Mouse (Mus musculus): Measurements from ENCODE around the gene Trpm5. TPM values are rescaled to one million over a fixed set of nuclear protein-coding genes. Genes with fewer than 3 reads are reported as not detected.

The Trpm5 gene
- total RNA-seq, 2 experiments from 2014 or later = not detected

DNA sequence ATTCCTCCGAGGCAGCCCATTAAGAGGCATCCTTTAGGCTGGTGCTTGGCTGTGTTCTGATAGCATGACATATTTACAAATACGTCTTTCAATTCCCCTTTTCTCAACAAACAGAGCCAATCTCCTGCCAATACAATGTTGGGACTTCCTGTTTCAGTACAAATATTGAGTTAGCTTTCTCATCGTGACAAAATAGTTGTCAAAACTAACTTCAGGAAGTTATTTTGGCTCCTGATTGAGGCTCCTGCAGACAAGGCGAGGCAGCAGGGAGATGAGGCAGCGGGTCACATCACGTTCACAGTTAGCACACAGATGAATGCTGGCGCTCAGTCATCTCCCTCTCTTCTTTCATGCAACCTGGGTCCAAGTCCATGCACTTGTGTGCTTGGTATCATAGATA lies 48.1 kb downstream of the Trpm5 start:
- intact Hi-C loops (cut with DNase I) = no loop called here
- DNase-seq (ENCODE audit: low spot score in 2 of 2) = no peak

DNA sequence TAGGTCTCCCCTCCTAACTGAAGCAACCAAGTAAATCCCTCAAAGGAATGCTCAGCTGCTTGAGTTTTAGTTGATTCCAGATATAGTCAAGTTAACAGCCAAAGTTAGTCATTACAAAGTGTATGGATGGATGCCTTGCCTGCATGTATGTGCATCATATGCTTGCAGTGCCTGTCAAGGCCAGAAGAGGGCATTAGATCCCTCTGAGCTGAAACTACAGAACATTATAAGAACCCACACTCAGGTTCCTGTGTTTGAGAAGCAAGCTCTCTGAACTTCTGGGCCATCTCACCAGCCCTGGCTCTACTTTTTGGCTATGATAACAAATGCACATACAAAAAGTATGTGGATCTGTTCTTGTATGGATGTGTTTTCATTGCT lies 49.6 kb downstream of the Trpm5 start:
- intact Hi-C loops (cut with DNase I) = no loop called here
- DNase-seq (ENCODE audit: low spot score in 2 of 2) = no peak

GRCm38 (mm10) chr7:143044049-143044825 lies 50.2 kb downstream of the Trpm5 start:
- no peak for DNase-seq (ENCODE audit: low spot score in 2 of 2)
- intact Hi-C loops (cut with DNase I) = no loop called here

DNA sequence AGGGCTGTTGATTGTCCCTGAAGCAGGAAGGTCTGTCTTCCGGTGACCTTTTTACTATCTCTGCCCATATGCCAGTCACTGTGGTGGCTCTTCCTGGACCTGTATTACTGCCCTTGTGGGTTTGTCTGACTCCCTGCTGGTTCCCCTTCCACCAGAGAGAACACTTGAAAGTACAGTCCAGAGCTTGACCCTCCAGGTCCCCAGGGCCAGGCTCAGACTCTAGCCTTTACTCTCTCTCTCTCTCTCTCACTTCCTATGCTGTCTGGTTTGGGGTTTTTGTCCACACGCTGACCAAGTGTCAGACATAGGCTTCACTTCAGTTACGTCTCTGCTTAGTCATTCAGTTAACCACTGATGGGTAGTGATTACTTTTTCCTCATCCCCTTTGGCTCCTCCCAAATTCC lies 51.5 kb downstream of the Trpm5 start:
- intact Hi-C loops (cut with DNase I) = no loop called here

GRCm38 (mm10) chr7:143042089-143042488 lies 52.4 kb downstream of the Trpm5 start:
- no peak for DNase-seq (ENCODE audit: low spot score in 2 of 2)

More for the DNA sequence above, 51.5 kb downstream of the Trpm5 start:
- no peak for DNase-seq (ENCODE audit: low spot score in 2 of 2)

DNA sequence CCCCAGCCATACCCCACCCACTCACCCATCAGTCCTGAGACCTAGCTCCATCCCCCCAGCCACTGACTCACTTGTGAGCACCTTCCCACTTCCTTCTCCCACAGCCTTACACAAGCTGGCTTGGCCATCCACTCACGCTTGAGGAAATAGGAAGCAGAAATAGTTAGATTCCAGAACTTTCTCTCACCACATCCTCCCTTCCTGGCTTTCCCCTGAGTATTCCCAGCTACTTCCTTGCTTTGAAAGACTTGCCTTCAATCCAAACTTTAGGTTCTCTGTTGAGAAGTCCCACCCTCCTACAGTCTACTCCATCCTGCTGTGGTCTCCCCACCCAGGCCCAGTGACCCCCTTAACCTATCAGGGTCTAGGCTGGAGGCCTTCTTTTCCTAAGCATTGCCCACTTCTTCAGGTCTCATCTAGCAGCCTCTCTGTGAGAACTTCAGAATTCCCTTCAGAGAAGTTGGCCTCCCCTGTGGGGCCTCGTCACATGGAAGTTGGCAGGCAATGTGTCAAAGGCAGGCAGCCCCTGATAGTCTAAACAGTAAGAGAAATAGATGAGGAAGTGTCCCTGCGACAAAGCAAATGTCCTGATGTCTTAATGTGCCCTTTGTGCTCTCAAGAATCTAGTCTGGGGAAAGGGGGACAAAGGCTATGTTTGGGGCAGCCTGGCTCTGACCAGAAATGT lies 53.2 kb downstream of the Trpm5 start:
- no peak for DNase-seq (ENCODE audit: low spot score in 2 of 2)
- intact Hi-C loops (cut with DNase I) = no loop called here

More at GRCm38 (mm10) chr7:143042089-143042488, 52.4 kb downstream of the Trpm5 start:
- intact Hi-C loops (cut with DNase I) = no loop called here

GRCm38 (mm10) chr7:143040561-143040960 lies 53.9 kb downstream of the Trpm5 start:
- DNase-seq (ENCODE audit: low spot score in 2 of 2) = no peak
- intact Hi-C loops (cut with DNase I) = no loop called here

GRCm38 (mm10) chr7:143038174-143038931 lies 56.1 kb downstream of the Trpm5 start:
- intact Hi-C loops (cut with DNase I) = no loop called here

DNA sequence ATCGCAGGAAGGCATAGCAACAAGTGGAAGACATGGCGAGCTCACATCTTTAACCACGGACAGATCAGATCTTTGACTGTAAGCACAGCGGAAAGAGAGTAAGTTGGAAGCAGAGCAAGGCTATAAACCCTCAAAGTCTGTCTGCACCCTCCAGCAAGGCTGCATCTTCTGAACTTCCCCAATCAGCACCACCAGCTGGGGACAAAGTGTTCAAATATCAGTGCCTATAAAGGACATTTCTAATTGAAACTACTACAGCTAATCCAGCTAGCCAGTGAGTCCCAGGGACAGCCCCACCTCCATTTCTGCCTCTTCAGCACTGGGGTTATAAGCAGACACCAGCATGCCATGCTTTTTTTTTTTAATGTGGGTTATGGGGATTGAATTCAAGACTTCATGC lies 57.1 kb downstream of the Trpm5 start:
- no peak for DNase-seq (ENCODE audit: low spot score in 2 of 2)
- intact Hi-C loops (cut with DNase I) = no loop called here

More at GRCm38 (mm10) chr7:143038174-143038931, 56.1 kb downstream of the Trpm5 start:
- no peak for DNase-seq (ENCODE audit: low spot score in 2 of 2)

- DNase-seq (ENCODE audit: low spot score in 2 of 2) = no peak
- intact Hi-C loops (cut with DNase I) = no loop called here
These were observed 57.7 kb downstream of the Trpm5 start for GRCm38 (mm10) chr7:143036787-143037186.

DNA sequence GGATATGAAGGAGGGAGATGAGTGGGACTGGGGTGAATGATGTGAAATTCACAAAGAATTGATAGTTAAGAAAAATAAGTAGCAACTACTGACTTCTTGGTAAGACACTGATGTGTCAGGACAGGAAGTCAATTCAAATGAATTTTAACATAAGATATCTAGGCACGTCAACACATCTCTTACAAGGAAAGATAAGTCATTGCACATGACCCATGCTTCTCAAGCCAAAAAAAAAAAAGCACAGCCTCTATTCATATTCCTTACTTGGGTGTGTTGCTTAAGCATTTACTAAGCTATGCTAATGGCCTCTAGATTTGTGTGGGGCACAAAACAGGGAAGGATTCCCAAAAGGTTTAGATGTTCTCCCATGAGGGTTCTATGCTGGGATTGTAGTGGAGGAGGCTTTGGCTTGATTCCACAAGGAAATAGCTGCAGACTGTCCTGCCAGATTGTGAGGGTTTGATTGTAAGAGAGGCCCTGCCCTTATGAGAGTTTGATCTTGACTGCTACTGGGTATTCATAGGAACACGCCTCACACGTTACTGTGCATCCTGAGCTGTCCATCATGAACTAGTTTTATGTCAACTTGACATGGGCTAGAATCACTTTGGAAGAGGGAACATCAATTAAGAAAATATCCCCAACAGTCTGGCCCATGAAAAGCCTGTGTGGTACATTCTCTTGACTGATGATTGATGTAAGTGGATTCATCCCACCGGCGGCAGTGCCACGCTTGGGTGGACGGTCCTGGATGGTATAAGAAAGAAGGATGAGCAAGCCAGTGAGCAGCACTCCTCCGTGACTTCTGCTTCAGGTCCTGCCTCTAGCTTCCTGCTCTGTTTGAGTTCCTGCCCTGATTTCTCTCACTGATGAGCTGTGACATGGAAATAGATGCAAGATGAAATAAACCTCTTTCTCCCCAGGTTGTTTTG lies 59.7 kb downstream of the Trpm5 start:
- no peak for DNase-seq (ENCODE audit: low spot score in 2 of 2)
- intact Hi-C loops (cut with DNase I) = no loop called here

GRCm38 (mm10) chr7:143034112-143034511 lies 60.3 kb downstream of the Trpm5 start:
- intact Hi-C loops (cut with DNase I) = no loop called here
- DNase-seq (ENCODE audit: low spot score in 2 of 2) = no peak

DNA sequence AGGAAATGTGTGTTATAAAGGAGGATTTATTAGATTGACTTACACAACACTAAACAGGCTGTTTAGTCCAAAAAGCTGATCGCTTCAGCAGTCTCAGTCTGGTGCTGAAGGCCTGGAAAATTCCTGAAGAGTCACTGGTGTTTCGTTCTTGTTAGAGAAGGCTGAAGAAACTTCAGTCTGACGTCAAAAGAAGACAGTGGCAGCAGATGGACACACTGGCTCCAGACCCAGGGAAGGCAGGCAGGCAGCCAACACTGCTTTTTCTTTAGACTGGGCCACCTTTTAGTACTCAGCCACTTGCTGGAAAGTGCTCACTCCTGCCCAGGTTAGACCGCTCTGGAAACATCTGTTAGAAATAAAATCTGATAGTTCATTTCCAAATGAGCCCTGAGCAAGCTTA lies 60.9 kb downstream of the Trpm5 start:
- no peak for DNase-seq (ENCODE audit: low spot score in 2 of 2)
- intact Hi-C loops (cut with DNase I) = no loop called here

DNA sequence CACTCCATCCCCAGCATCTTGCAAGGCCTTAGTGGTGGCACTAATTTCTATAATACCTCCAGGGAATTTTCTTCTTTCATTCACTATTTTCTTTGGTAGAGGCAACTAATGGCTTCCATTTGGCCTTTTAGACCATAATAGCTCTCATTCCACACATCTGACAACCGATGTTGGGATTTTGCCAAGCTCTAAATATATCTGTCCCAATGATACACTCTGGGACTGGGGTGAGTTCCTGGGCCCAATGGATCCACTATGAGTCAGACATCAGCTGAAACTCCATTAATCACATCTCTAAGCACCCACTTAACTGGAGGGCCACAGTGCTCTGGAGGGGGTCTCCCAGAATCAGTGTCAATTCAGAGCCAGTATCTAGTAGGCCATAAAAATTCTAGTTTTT lies 62.6 kb downstream of the Trpm5 start:
- no peak for DNase-seq (ENCODE audit: low spot score in 2 of 2)
- intact Hi-C loops (cut with DNase I) = no loop called here

DNA sequence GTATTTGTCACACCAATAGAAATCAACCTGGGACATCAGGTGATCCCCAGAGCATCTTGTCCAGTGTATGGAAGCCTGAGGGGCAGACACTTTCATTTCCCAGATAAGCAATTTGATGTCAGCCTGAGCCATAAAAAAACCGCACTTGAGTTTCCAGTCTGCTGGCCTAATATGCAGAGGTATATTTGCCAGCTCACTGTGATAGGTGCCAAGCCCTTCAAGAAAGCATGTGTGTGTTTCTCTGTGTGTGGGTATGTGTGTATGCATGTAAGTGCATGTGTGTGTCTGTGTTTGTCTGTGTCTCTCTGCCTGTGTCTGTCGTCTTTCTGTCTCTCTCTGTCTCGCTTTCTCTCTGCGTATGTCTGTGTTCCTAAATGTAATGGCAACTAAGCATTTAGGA lies 67.2 kb downstream of the Trpm5 start:
- no peak for DNase-seq (ENCODE audit: low spot score in 2 of 2)
- intact Hi-C loops (cut with DNase I) = no loop called here

- intact Hi-C loops (cut with DNase I) = no loop called here
- DNase-seq (ENCODE audit: low spot score in 2 of 2) = no peak
These were observed 68.9 kb downstream of the Trpm5 start for GRCm38 (mm10) chr7:143025496-143025895.

DNA sequence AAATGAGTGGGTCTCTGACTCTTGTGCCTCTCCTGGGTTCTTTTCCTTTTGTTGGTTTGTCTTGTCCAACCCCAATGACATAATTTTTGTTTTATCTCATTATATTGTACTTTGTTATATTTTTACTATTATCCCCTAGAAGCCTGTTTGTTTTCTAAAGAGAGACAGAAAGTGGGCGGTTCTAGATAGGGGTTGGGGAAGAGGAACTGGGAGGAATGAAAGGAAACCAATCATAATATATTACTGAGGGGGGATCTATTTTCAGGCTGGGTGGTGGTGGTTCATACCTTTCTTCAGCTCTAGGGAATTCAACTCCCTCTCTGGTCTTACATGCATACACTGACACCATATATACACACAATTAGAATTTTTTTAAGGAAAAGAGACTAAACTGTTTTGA lies 70.1 kb downstream of the Trpm5 start:
- DNase-seq (ENCODE audit: low spot score in 2 of 2) = no peak
- intact Hi-C loops (cut with DNase I) = no loop called here

- intact Hi-C loops (cut with DNase I) = no loop called here
These were observed 70.9 kb downstream of the Trpm5 start for GRCm38 (mm10) chr7:143023499-143023898.

DNA sequence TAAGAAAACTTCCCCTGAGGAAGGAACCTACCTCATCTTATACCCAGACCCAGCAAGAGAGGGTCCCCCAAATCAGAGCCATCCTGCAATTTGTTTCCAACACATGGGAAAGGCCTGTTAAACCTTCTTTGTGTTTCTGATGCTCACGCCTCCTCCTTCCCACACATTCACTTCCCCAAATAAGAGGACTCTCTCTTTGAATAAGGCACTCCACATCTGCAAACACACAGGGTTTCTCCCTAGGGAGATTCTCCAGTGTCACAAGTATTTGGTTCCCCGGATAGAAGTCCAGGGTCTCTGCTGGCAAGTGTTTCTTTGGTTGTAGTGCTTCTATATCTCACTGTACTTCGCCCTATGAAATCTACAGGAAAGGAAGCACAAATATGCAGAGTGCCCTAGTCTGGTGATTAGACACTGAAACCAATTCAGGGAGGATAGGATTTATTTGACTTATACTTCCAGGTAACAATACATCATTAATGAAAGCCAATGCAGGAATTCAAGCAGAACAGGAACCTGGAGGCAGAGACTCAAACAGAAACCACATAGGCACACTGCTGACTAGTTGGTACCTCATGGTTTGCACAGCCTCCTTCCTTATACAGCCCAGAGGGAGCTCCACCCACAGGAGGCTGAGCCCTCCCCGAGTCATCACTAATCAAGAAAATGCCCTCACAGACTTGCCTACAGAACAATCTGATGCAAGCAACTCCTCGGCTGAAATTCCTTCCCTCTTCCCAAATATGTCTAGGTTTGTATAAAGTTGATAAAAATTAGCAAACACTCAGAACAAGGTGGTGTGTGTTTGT lies 72.9 kb downstream of the Trpm5 start:
- DNase-seq (ENCODE audit: low spot score in 2 of 2) = no peak
- intact Hi-C loops (cut with DNase I) = no loop called here

More at GRCm38 (mm10) chr7:143023499-143023898, 70.9 kb downstream of the Trpm5 start:
- DNase-seq (ENCODE audit: low spot score in 2 of 2) = no peak
